Mouse (Mus musculus) E14TG2a.4 (cell line): ENCODE data around the gene Naaladl1.
A peak's percentile ranks its signal among the peaks of the same experiment; 100 is the strongest.

Source experiments
- H3K27me3 ChIP-seq: 2 replicates; pipeline ENCODE4 v1.6.1; 2014; ENCODE audit warnings: low read length, control low read depth; ENCODE audit not compliant: insufficient read depth
- H3K36me3 ChIP-seq: 2 replicates; pipeline ENCODE4 v1.6.1; 2014; ENCODE audit warnings: low read length, control low read depth; ENCODE audit not compliant: insufficient read depth
- H3K4me1 ChIP-seq: replicated peaks from 2 replicates; pipeline ENCODE4 v1.6.1; 2014; ENCODE audit warnings: low read depth, low read length, control low read depth
- H3K4me3 ChIP-seq: replicated peaks from 2 replicates; pipeline ENCODE4 v1.5.1; 2014; ENCODE audit warnings: mild to moderate bottlenecking, low read length
- H3K9me3 ChIP-seq: 2 replicates; pipeline ENCODE4 v1.6.1; 2014; ENCODE audit warnings: low read length, control low read depth
- CTCF ChIP-seq: conservative IDR thresholded peaks from 2 replicates; pipeline ENCODE4 v1.5.1; 2014; ENCODE audit warnings: low read length
- NANOG ChIP-seq: IDR thresholded peaks from 2 replicates; pipeline ENCODE4 v1.6.1; 2014; ENCODE audit warnings: borderline replicate concordance, low read length, mixed read lengths
- POU5F1 ChIP-seq: IDR thresholded peaks from 2 replicates; pipeline ENCODE4 v1.6.1; 2014; ENCODE audit warnings: low read length, borderline replicate concordance

Naaladl1 gene

GRCm38 (mm10) chr19:6063081-6063480 is 42.5 kb upstream of the Naaladl1 start:
- Histone ChIP-seq H3K9me3 (no peaks in the 10 kb centered on the region), H3K4me1 (peaks cover 55% of the 10 kb centered on the region), H3K27me3 (no peaks in the 10 kb centered on the region), H3K36me3 (peaks cover 56% of the 10 kb centered on the region), H3K4me3 (no peak overlapping the region; the same call in 1 of the 2 replicates)
- no peak for TF ChIP-seq CTCF
- no peak for TF ChIP-seq POU5F1
- no peak for TF ChIP-seq NANOG

GRCm38 (mm10) chr19:6066571-6066970 is 39.0 kb upstream of the Naaladl1 start:
- H3K4me1 ChIP-seq, result peaks cover 75% of the 10 kb centered on the region
- H3K9me3 ChIP-seq, result no peaks in the 10 kb centered on the region
- H3K27me3 ChIP-seq, result no peaks in the 10 kb centered on the region
- H3K4me3 ChIP-seq, result peak overlapping the region; percentile 86
- peaks cover 50% of the 10 kb centered on the region for H3K36me3 ChIP-seq
- no peak for TF ChIP-seq CTCF
- TF ChIP-seq NANOG, result no peak
- no peak for TF ChIP-seq POU5F1

GRCm38 (mm10) chr19:6067011-6067723 is 38.4 kb upstream of the Naaladl1 start:
- TF ChIP-seq CTCF, result peak; percentile 78
- TF ChIP-seq NANOG, result no peak
- no peak for TF ChIP-seq POU5F1

GRCm38 (mm10) chr19:6067724-6068415 is 37.7 kb upstream of the Naaladl1 start, which contains the start of gene Tm7sf2:
TSS of gene Tm7sf2 (minus strand) at chr19:6068373.
- Histone ChIP-seq H3K27me3 (no peaks in the 10 kb centered on the region), H3K36me3 (peaks cover 46% of the 10 kb centered on the region), H3K4me1 (peaks cover 75% of the 10 kb centered on the region), H3K4me3 (peak within 1 kb of the TSS; percentile 86), H3K9me3 (no peaks in the 10 kb centered on the region)
- TF ChIP-seq POU5F1 (no peak), CTCF (no peak), NANOG (no peak)

More at GRCm38 (mm10) chr19:6067011-6067723, 38.4 kb upstream of the Naaladl1 start:
- Histone ChIP-seq H3K4me1 (peaks cover 76% of the 10 kb centered on the region), H3K4me3 (peak overlapping the region; percentile 86), H3K9me3 (no peaks in the 10 kb centered on the region), H3K36me3 (peaks cover 48% of the 10 kb centered on the region), H3K27me3 (no peaks in the 10 kb centered on the region)

- Histone ChIP-seq H3K9me3 (no peaks in the 10 kb centered on the region), H3K36me3 (peaks cover 44% of the 10 kb centered on the region), H3K27me3 (no peaks in the 10 kb centered on the region), H3K4me3 (no peak overlapping the region), H3K4me1 (peaks cover 66% of the 10 kb centered on the region)
- TF ChIP-seq NANOG (no peak), POU5F1 (no peak)
Measured at GRCm38 (mm10) chr19:6068951-6069350, 36.6 kb upstream of the Naaladl1 start.

- TF ChIP-seq POU5F1, result no peak
- TF ChIP-seq NANOG, result no peak
- no peak for TF ChIP-seq CTCF
Measured at GRCm38 (mm10) chr19:6069851-6070250, 35.7 kb upstream of the Naaladl1 start.

GRCm38 (mm10) chr19:6070571-6071250 is 34.9 kb upstream of the Naaladl1 start:
- H3K9me3 ChIP-seq, result no peaks in the 10 kb centered on the region
- H3K27me3 ChIP-seq, result no peaks in the 10 kb centered on the region
- peaks cover 62% of the 10 kb centered on the region for H3K4me1 ChIP-seq
- no peak for TF ChIP-seq POU5F1
- H3K4me3 ChIP-seq, result peak overlapping the region; percentile 79
- peaks cover 54% of the 10 kb centered on the region for H3K36me3 ChIP-seq

More at GRCm38 (mm10) chr19:6069851-6070250, 35.7 kb upstream of the Naaladl1 start:
- Histone ChIP-seq H3K36me3 (peaks cover 50% of the 10 kb centered on the region), H3K4me1 (peaks cover 62% of the 10 kb centered on the region), H3K27me3 (no peaks in the 10 kb centered on the region), H3K9me3 (no peaks in the 10 kb centered on the region), H3K4me3 (peak overlapping the region; percentile 79; the same call in 1 of the 2 replicates)

GRCm38 (mm10) chr19:6071261-6071660 is 34.3 kb upstream of the Naaladl1 start:
- Histone ChIP-seq H3K4me1 (peaks cover 65% of the 10 kb centered on the region), H3K36me3 (peaks cover 54% of the 10 kb centered on the region), H3K4me3 (peak overlapping the region; percentile 79), H3K27me3 (no peaks in the 10 kb centered on the region), H3K9me3 (no peaks in the 10 kb centered on the region)
- no peak for TF ChIP-seq CTCF
- no peak for TF ChIP-seq POU5F1
- TF ChIP-seq NANOG, result no peak

GRCm38 (mm10) chr19:6073889-6074288 is 31.7 kb upstream of the Naaladl1 start:
- TF ChIP-seq NANOG (no peak), POU5F1 (no peak), CTCF (no peak)
- H3K9me3 ChIP-seq, result no peaks in the 10 kb centered on the region
- no peaks in the 10 kb centered on the region for H3K27me3 ChIP-seq

More at GRCm38 (mm10) chr19:6073889-6074288, 31.7 kb upstream of the Naaladl1 start:
- H3K36me3 ChIP-seq, result peaks cover 56% of the 10 kb centered on the region
- no peak overlapping the region for H3K4me3 ChIP-seq
- peaks cover 57% of the 10 kb centered on the region for H3K4me1 ChIP-seq
